Mouse (Mus musculus) stomach, embryonic 14.5 days (tissue): ENCODE measurements around the gene Gsto1. TPM values are rescaled to one million over a fixed set of nuclear protein-coding genes. Genes with fewer than 3 reads are reported as not detected.

ENCODE experiments used
- ATAC-seq: fragments of 200-750 bp; cut with Nextera tagmentation; 2 replicates; pipeline ENCODE4 v1.8.0; 2017; ENCODE audit warnings: low read depth, moderate TSS enrichment; ENCODE audit not compliant: insufficient number of reproducible peaks, insufficient read depth, low FRiP score
- H3K27ac ChIP-seq: fragments of 300-500 bp; sonication (generic); 2 replicates; pipeline ENCODE4 v1.5.1; 2014; ENCODE audit warnings: mild to moderate bottlenecking, low read length, moderate library complexity, mixed read lengths
- H3K27me3 ChIP-seq: fragments of 300-500 bp; sonication (generic); 2 replicates; pipeline ENCODE4 v1.6.1; 2014; ENCODE audit warnings: low read length, control low read depth, mixed read lengths; ENCODE audit not compliant: control insufficient read depth, insufficient read depth
- H3K36me3 ChIP-seq: fragments of 300-500 bp; sonication (generic); 2 replicates; pipeline ENCODE4 v1.6.1; 2014; ENCODE audit warnings: mild to moderate bottlenecking, control low read depth, low read length, moderate library complexity, mixed read lengths; ENCODE audit not compliant: control insufficient read depth, insufficient read depth
- H3K4me1 ChIP-seq: fragments of 300-500 bp; sonication (generic); 2 replicates; pipeline ENCODE4 v1.6.1; 2014; ENCODE audit warnings: low read length, control low read depth, mixed read lengths; ENCODE audit not compliant: control insufficient read depth, insufficient read depth
- H3K4me2 ChIP-seq: fragments of 300-500 bp; sonication (generic); replicated peaks from 2 replicates; pipeline ENCODE4 v1.6.1; 2014; ENCODE audit warnings: low read depth, low read length, control low read depth
- H3K4me3 ChIP-seq: fragments of 300-500 bp; sonication (generic); 2 replicates; pipeline ENCODE4 v1.5.1; 2014; ENCODE audit warnings: low read depth, low read length, control low read depth
- H3K9ac ChIP-seq: fragments of 300-500 bp; sonication (generic); replicated peaks from 2 replicates; pipeline ENCODE4 v1.6.1; 2014; ENCODE audit warnings: low read depth, mild to moderate bottlenecking, control low read depth, low read length, moderate library complexity, mixed read lengths
- H3K9me3 ChIP-seq: fragments of 300-500 bp; sonication (generic); 2 replicates; pipeline ENCODE4 v1.6.1; 2016; ENCODE audit warnings: low read depth, low read length, control low read depth; ENCODE audit not compliant: control insufficient read depth
- WGBS: fragments of 180-500 bp; shearing (Covaris S2); extraction: QIAGEN DNeasy Blood & Tissue Kit; methylation state at CpG from one replicate; pipeline ENCODE4 v1.1.7; 2014; 5-methylcytosine and 5-hydroxymethylcytosine counted together
- polyA plus RNA-seq: library from polyadenylated mRNA; unstranded; fragments of >200 nt; fragmentation: Nextera tagmentation; extraction: Ambion mirVana; gene quantifications from 2 replicates; pipeline ENCODE4 v1.2.1, GENCODE M21; 2014

Gsto1 gene
- polyA plus RNA-seq, 1 experiment from 2014 or later = 482 TPM

DNA sequence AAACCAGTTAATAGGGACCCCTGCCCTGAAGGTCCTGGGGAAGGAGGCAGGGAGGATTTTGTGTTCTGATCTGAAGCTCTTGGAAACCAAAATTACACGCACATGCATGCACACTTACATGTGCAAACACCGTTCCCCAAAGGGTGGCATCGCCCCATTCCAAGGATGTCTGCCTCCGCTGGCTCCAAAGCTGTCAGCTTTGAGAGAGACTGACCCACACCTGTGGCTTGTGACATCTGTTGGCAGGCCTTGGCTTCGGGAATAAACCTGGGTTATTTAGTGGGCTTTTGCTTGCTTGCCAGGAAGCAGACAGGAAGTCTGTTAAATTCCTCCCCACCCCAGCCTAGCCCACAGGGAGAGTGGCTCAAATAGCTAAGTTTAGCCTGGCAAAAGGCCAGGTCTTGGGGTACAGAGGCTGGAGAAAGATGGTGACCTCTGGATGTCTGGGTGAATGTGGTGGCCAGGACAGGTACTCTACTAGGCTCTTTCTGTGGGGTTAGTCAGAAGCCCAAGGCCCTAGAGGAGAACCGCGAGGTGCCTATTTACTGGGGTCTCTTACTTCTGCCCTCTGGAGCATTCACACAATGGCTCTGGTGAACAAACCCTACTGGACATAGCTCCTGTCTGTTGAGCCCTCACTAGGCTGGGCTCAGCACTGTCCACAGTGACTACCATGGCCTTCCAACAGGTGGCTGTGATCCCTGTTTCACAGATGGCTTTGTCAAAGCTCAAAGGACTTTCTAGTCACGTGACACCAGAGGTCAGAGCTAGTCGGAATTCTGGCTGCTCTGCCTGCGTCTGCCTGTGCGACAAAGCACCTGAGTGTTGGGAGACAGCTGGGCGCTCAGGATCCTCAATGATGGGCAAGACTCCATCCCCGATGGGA lies 47.8 kb downstream of the Gsto1 start:
- Histone ChIP-seq H3K9ac (no peak overlapping the region), H3K9me3 (no peaks in the 10 kb centered on the region), H3K36me3 (no peaks in the 10 kb centered on the region; the same call in 1 of the 2 replicates), H3K27ac (no peak overlapping the region), H3K4me2 (no peak overlapping the region), H3K4me1 (peaks cover 4% of the 10 kb centered on the region; the same call in 1 of the 2 replicates), H3K27me3 (no peaks in the 10 kb centered on the region), H3K4me3 (no peak overlapping the region)
- WGBS = 63% methylated on average over 13 of the region's 13 CpGs
- ATAC-seq = no peak

GRCm38 (mm10) chr19:47903679-47904078 lies 48.9 kb downstream of the Gsto1 start:
- no peak for ATAC-seq
- peaks cover 7% of the 10 kb centered on the region; the same call in 1 of the 2 replicates for H3K4me1 ChIP-seq
- 64% methylated on average over 4 of the region's 4 CpGs for WGBS
- no peak overlapping the region for H3K9ac ChIP-seq
- H3K4me2 ChIP-seq = no peak overlapping the region
- no peak overlapping the region for H3K4me3 ChIP-seq
- no peaks in the 10 kb centered on the region for H3K9me3 ChIP-seq
- H3K27ac ChIP-seq = no peak overlapping the region
- no peaks in the 10 kb centered on the region for H3K36me3 ChIP-seq
- no peaks in the 10 kb centered on the region for H3K27me3 ChIP-seq

- no peak overlapping the region for H3K9ac ChIP-seq
- peaks cover 20% of the 10 kb centered on the region for H3K4me1 ChIP-seq
- H3K4me3 ChIP-seq = no peak overlapping the region
- no peaks in the 10 kb centered on the region for H3K9me3 ChIP-seq
- WGBS = 75% methylated on average over 4 of the region's 4 CpGs
- H3K27ac ChIP-seq = no peak overlapping the region
- H3K27me3 ChIP-seq = no peaks in the 10 kb centered on the region
- no peak overlapping the region for H3K4me2 ChIP-seq
- no peaks in the 10 kb centered on the region for H3K36me3 ChIP-seq
- ATAC-seq = no peak
Measured at GRCm38 (mm10) chr19:47905081-47905480, 50.3 kb downstream of the Gsto1 start.

DNA sequence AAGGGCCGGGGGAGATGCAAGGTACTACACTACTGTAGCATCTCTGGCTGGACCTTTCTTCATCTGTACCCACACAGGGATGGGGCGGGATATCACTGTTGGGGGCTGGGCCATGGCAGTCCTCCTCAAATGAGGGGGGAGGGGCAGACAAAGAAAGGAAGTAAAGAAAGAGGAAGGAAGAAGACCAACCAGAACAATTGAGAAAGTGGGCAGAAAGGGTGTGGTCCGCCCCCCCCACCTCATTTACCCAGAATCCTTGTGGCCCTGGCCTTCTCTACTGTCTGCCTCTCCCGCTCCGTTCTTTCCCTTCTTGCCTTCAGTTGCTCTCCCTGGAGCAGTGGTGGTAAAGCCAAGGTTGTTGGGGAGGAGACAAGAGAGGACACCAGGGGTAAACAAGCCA lies 50.8 kb downstream of the Gsto1 start:
- Histone ChIP-seq H3K36me3 (no peaks in the 10 kb centered on the region), H3K27me3 (no peaks in the 10 kb centered on the region), H3K4me2 (no peak overlapping the region), H3K4me3 (no peak overlapping the region), H3K9ac (no peak overlapping the region), H3K27ac (no peak overlapping the region), H3K9me3 (no peaks in the 10 kb centered on the region), H3K4me1 (peaks cover 21% of the 10 kb centered on the region)
- ATAC-seq = no peak
- WGBS = 76% methylated on average over 5 of the region's 5 CpGs

DNA sequence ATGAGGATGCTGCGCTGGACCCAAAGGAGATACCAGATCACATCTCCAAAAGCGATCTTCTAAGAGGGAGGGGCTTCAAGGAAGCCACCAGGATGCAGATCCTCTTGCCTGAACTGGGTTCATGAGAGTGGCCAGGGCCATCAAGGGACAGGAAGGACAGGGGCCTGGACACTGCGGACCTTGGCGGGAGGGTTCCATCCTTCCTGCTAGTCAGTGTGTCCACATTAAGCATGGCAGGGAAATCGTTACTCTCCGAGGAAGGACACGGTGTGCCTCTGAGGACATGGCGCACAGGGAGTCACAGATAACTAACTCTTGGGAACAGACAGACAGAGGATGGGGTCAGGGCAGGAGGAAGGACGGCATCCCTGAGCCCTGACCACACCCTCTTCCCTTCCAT lies 52.8 kb downstream of the Gsto1 start:
- H3K4me1 ChIP-seq = peaks cover 34% of the 10 kb centered on the region
- H3K4me2 ChIP-seq = no peak overlapping the region
- no peaks in the 10 kb centered on the region for H3K36me3 ChIP-seq
- no peaks in the 10 kb centered on the region for H3K27me3 ChIP-seq
- no peak overlapping the region for H3K4me3 ChIP-seq
- ATAC-seq = no peak
- H3K9ac ChIP-seq = no peak overlapping the region
- WGBS = 92% methylated on average over 9 of the region's 9 CpGs
- no peak overlapping the region for H3K27ac ChIP-seq
- H3K9me3 ChIP-seq = no peaks in the 10 kb centered on the region

GRCm38 (mm10) chr19:47908961-47909371 lies 54.2 kb downstream of the Gsto1 start:
- H3K27me3 ChIP-seq = no peaks in the 10 kb centered on the region
- peak overlapping the region; percentile 48; the same call in 1 of the 2 replicates for H3K27ac ChIP-seq
- peaks cover 33% of the 10 kb centered on the region for H3K4me1 ChIP-seq
- no peak for ATAC-seq
- H3K9ac ChIP-seq = no peak overlapping the region
- H3K4me3 ChIP-seq = no peak overlapping the region
- peak overlapping the region; percentile 38; the same call in 1 of the 2 replicates for H3K4me2 ChIP-seq
- WGBS = 21% methylated on average over 6 of the region's 6 CpGs
- no peaks in the 10 kb centered on the region for H3K9me3 ChIP-seq
- H3K36me3 ChIP-seq = no peaks in the 10 kb centered on the region

GRCm38 (mm10) chr19:47909387-47910116 lies 54.8 kb downstream of the Gsto1 start:
- Histone ChIP-seq H3K9me3 (no peaks in the 10 kb centered on the region), H3K4me1 (peaks cover 33% of the 10 kb centered on the region), H3K36me3 (no peaks in the 10 kb centered on the region), H3K27me3 (no peaks in the 10 kb centered on the region), H3K4me3 (no peak overlapping the region), H3K4me2 (peak overlapping the region; percentile 38), H3K9ac (no peak overlapping the region; the same call in 1 of the 2 replicates), H3K27ac (peak overlapping the region; percentile 61)
- WGBS = 6% methylated on average over 10 of the region's 10 CpGs
- ATAC-seq = no peak

DNA sequence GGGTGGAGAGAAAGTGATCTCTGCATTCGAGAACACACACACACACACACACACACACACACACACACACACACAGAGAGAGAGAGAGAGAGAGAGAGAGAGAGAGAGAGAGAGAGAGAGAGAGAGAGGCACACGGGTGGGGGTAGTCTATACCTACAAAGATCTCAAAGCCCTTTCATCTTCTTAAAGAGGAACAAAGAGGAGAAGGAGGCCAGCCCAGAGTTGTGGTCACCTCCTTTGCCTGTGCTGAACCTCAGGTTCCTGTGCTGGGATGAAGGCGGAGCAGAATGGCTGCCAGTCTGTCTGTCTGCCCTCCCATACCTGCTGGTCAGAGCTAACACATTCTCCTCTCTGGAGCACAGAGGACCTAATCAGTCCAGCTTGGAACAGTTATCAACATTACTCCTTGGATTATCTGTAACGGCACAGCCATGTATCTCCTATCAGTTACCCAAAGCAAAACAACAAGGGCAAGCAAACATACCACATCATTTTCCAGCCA lies 55.4 kb downstream of the Gsto1 start:
- H3K36me3 ChIP-seq = no peaks in the 10 kb centered on the region
- peaks cover 33% of the 10 kb centered on the region for H3K4me1 ChIP-seq
- H3K4me2 ChIP-seq = peak overlapping the region; percentile 38
- no peak for ATAC-seq
- H3K9ac ChIP-seq = no peak overlapping the region; the same call in 1 of the 2 replicates
- H3K27ac ChIP-seq = no peak overlapping the region
- 34% methylated on average over 4 of the region's 4 CpGs for WGBS
- no peaks in the 10 kb centered on the region for H3K9me3 ChIP-seq
- H3K4me3 ChIP-seq = no peak overlapping the region
- no peaks in the 10 kb centered on the region for H3K27me3 ChIP-seq
